Mouse (Mus musculus) kidney, adult 2 months (tissue): ENCODE measurements around the gene Cdkn2aip.

Source experiments
- CTCF ChIP-seq: fragments of 200-500 bp; conservative IDR thresholded peaks from 2 replicates; pipeline ENCODE4 v1.5.1; 2011; ENCODE audit warnings: low read depth, mild to moderate bottlenecking, control low read depth, low read length, moderate library complexity, mixed read lengths; ENCODE audit not compliant: insufficient read depth, insufficient read length
- POLR2A ChIP-seq: fragments of 200-500 bp; IDR thresholded peaks from one replicate; pipeline ENCODE4 v1.6.1; 2011; ENCODE audit warnings: low read depth, low read length, control low read depth

- TF ChIP-seq POLR2A (no peak), CTCF (no peak)
Observed at GRCm38 (mm10) chr8:47663201-47663600, 50.5 kb downstream of the Cdkn2aip start.
